Mouse (Mus musculus) embryonic fibroblast, embryonic 13.5 days (primary cell): ENCODE measurements at regions not wholly inside any gene's neighbourhood (a gene's known extent, or its start where the extent isn't known, plus 50 kb on each side); places are given as distances from the start of the nearest gene placed in this dataset.

ENCODE experiments used
- CTCF ChIP-seq: IDR thresholded peaks from 2 replicates; pipeline ENCODE4 v1.5.1; 2011; ENCODE audit warnings: mild to moderate bottlenecking, control low read depth, low read length, moderate library complexity, borderline replicate concordance; ENCODE audit not compliant: insufficient read depth
- POLR2A ChIP-seq: IDR thresholded peaks from 2 replicates; pipeline ENCODE4 v1.6.1; 2011; ENCODE audit warnings: low read depth, mild to moderate bottlenecking, control low read depth, low read length, moderate library complexity

- TF ChIP-seq CTCF (no peak), POLR2A (no peak)
Observed at GRCm38 (mm10) chr13:75390177-75390576, 300.6 kb downstream of the Pcsk1 start.
